Mouse (Mus musculus): Measurements from ENCODE around the gene 2310011J03Rik. TPM values are rescaled to one million over a fixed set of nuclear protein-coding genes. Genes with fewer than 3 reads are reported as not detected.

Gene 2310011J03Rik
- polyA plus RNA-seq, 1 experiment from 2014 or later: 81.1 TPM

Small RNA genes lying within 50 kb of the gene (microRNA-seq; reads per million reads assigned to microRNA genes)
- not detected for gene Mir6911 (ENCODE audit: borderline number of aligned reads)

Other genes with a start within 250 kb of the 2310011J03Rik start
- 18.3 and 19.7 TPM in 2 replicates for gene Sbno2, start 215.0 kb downstream of the 2310011J03Rik start, polyA plus RNA-seq (2015; fragmentation: Nextera tagmentation; extraction: Ambion mirVana)
- 18.2 and 23.2 TPM in 2 replicates for gene Stk11, start 204.7 kb downstream of the 2310011J03Rik start, polyA plus RNA-seq (2015; fragmentation: Nextera tagmentation; extraction: Ambion mirVana)
- gene Atp5d, start 181.9 kb downstream of the 2310011J03Rik start, polyA plus RNA-seq (2015; fragmentation: Nextera tagmentation; extraction: Ambion mirVana): 588 TPM in 2 replicates
- 3.5 and 4.3 TPM in 2 replicates for gene Cbarp, start 179.7 kb downstream of the 2310011J03Rik start, polyA plus RNA-seq (2015; fragmentation: Nextera tagmentation; extraction: Ambion mirVana)
- 13.1 and 18.8 TPM in 2 replicates for gene Midn, start 172.3 kb downstream of the 2310011J03Rik start, polyA plus RNA-seq (2015; fragmentation: Nextera tagmentation; extraction: Ambion mirVana)
- gene Cirbp, start 154.6 kb downstream of the 2310011J03Rik start, polyA plus RNA-seq (2015; fragmentation: Nextera tagmentation; extraction: Ambion mirVana): 226 and 376 TPM in 2 replicates
- 15.3 and 15.4 TPM in 2 replicates for gene 1600002K03Rik, start 147.6 kb downstream of the 2310011J03Rik start, polyA plus RNA-seq (2015; fragmentation: Nextera tagmentation; extraction: Ambion mirVana)
- gene Efna2, start 141.1 kb downstream of the 2310011J03Rik start, polyA plus RNA-seq (2015; fragmentation: Nextera tagmentation; extraction: Ambion mirVana): 1.2 and 1.6 TPM in 2 replicates
- gene Mum1, start 94.1 kb downstream of the 2310011J03Rik start, polyA plus RNA-seq (2015; fragmentation: Nextera tagmentation; extraction: Ambion mirVana): 70.8 and 72.4 TPM in 2 replicates
- 319 and 339 TPM in 2 replicates for gene Ndufs7, start 71.4 kb downstream of the 2310011J03Rik start, polyA plus RNA-seq (2015; fragmentation: Nextera tagmentation; extraction: Ambion mirVana)
- gene Gamt, start 59.5 kb downstream of the 2310011J03Rik start, polyA plus RNA-seq (2015; fragmentation: Nextera tagmentation; extraction: Ambion mirVana): 5.5 and 5.9 TPM in 2 replicates
- gene Dazap1, start 59.1 kb downstream of the 2310011J03Rik start, polyA plus RNA-seq (2015; fragmentation: Nextera tagmentation; extraction: Ambion mirVana): 48.9 and 56.1 TPM in 2 replicates
- 1,158 and 1,206 TPM in 2 replicates for gene Rps15, start 28.1 kb downstream of the 2310011J03Rik start, polyA plus RNA-seq (2015; fragmentation: Nextera tagmentation; extraction: Ambion mirVana)
- gene Apc2, start 24.6 kb downstream of the 2310011J03Rik start, polyA plus RNA-seq (2015; fragmentation: Nextera tagmentation; extraction: Ambion mirVana): 0.10 and 0.24 TPM in 2 replicates
- 4.4 and 4.6 TPM in 2 replicates for gene Pcsk4, start 9.0 kb upstream of the 2310011J03Rik start, polyA plus RNA-seq (2015; fragmentation: Nextera tagmentation; extraction: Ambion mirVana)
- gene Reep6, start 9.4 kb upstream of the 2310011J03Rik start, polyA plus RNA-seq (2015; fragmentation: Nextera tagmentation; extraction: Ambion mirVana): 0.26 and 0.30 TPM in 2 replicates
- 1.0 and 1.1 TPM in 2 replicates for gene Adamtsl5, start 27.9 kb upstream of the 2310011J03Rik start, polyA plus RNA-seq (2015; fragmentation: Nextera tagmentation; extraction: Ambion mirVana)
- 0.17 and 0.21 TPM in 2 replicates for gene Plk5, start 35.9 kb upstream of the 2310011J03Rik start, polyA plus RNA-seq (2015; fragmentation: Nextera tagmentation; extraction: Ambion mirVana)
- 3.2 and 4.7 TPM in 2 replicates for gene Mex3d, start 67.1 kb upstream of the 2310011J03Rik start, polyA plus RNA-seq (2015; fragmentation: Nextera tagmentation; extraction: Ambion mirVana)
- gene Mbd3, start 79.0 kb upstream of the 2310011J03Rik start, polyA plus RNA-seq (2015; fragmentation: Nextera tagmentation; extraction: Ambion mirVana): 151 and 166 TPM in 2 replicates
- gene Uqcr11, start 86.3 kb upstream of the 2310011J03Rik start, polyA plus RNA-seq (2015; fragmentation: Nextera tagmentation; extraction: Ambion mirVana): 635 and 689 TPM in 2 replicates
- 89.7 and 96.8 TPM in 2 replicates for gene Tcf3, start 113.1 kb upstream of the 2310011J03Rik start, polyA plus RNA-seq (2015; fragmentation: Nextera tagmentation; extraction: Ambion mirVana)
- gene Onecut3, start 174.3 kb upstream of the 2310011J03Rik start, polyA plus RNA-seq (2015; fragmentation: Nextera tagmentation; extraction: Ambion mirVana): not detected in 2 replicates
- not detected in 2 replicates for gene Atp8b3, start 218.6 kb upstream of the 2310011J03Rik start, polyA plus RNA-seq (2015; fragmentation: Nextera tagmentation; extraction: Ambion mirVana)
- 24.1 and 25.5 TPM in 2 replicates for gene Rexo1, start 241.0 kb upstream of the 2310011J03Rik start, polyA plus RNA-seq (2015; fragmentation: Nextera tagmentation; extraction: Ambion mirVana)

All from thymus, postnatal 0 days (tissue).